In the genomic region with DNA sequence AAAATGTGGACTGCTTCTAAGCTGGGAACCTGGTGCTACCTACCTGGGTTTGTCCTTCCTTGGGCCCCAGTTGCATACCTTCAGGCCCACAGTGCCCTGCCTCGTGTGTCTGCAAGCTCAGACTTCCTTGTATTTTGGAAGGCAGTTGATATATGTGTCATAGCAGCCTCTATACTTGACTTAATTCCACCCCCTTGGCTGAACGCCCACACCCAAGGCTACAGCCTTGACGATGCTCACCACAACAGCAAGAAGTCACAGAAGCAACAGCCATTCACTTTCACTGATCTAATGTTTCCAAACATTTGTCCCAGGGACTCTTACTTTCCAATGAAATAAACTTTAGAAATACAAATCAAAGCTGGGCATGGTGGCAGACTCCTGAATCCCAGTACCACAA, we compare ENCODE assay signal across 18 mouse cellular contexts.
DNase-seq lines count a peak whose midpoint lies in the region; TF ChIP-seq lines count a peak whose summit lies in the region.
"Had no signal": no experiment of that assay in that cellular context is flagged by ENCODE, and none has a peak within 500 bp of the region (broad histone marks: within the 10 kb centered on the region; RNA-seq: fewer than 3 reads in every experiment).

No protein-coding gene starts in this region.

- no peak overlapping the region for H3K4me3 ChIP-seq in MEL (ENCODE audit: control insufficient read depth in 1 of 2, insufficient read depth in 1 of 2, low read depth in 2 of 2, low read length in 2 of 2)
- no peak overlapping the region for H3K4me3 ChIP-seq in heart, embryonic 10.5 days
- H3K4me3 ChIP-seq: embryonic facial prominence, embryonic 13.5 days; heart, embryonic 13.5 days; limb, embryonic 13.5 days; liver, embryonic 15.5 days; neural tube, embryonic 15.5 days had no signal

- no peak for TF ChIP-seq POLR2A in MEL (IDR thresholded peaks at IDR 0.05; ENCODE audit: control insufficient read depth in 1 of 2, insufficient read depth in 1 of 2, low read depth in 1 of 2, low read length in 2 of 2, poor library complexity in 1 of 2)

- H3K27me3 ChIP-seq in MEL (ENCODE audit: control insufficient read depth in 1 of 2, insufficient read depth in 2 of 2, low read length in 2 of 2) = 0 out of 4 replicates have a peak, but pooled peaks cover 0 to under 1% of the 10 kb centered on the region in 2 experiments
- H3K27me3 ChIP-seq in heart, embryonic 10.5 days (ENCODE audit: insufficient read depth, poor library complexity, severe bottlenecking) = peaks cover 3% of the 10 kb centered on the region; the same call in 1 of the 2 replicates
- H3K27me3 ChIP-seq: embryonic facial prominence, embryonic 13.5 days; limb, embryonic 13.5 days; liver, embryonic 15.5 days; neural tube, embryonic 15.5 days had no signal

- H3K4me1 ChIP-seq in MEL (ENCODE audit: control insufficient read depth in 1 of 2, insufficient read depth in 2 of 2, low read length in 2 of 2) = no peaks in the 10 kb centered on the region
- no peaks in the 10 kb centered on the region for H3K4me1 ChIP-seq in heart, embryonic 10.5 days
- H3K4me1 ChIP-seq: embryonic facial prominence, embryonic 13.5 days; heart, embryonic 13.5 days; limb, embryonic 13.5 days; liver, embryonic 15.5 days had no signal

- no peak for TF ChIP-seq RAD21 in MEL (IDR thresholded peaks at IDR 0.05; ENCODE audit: low read depth, low read length)

- H3K79me2 ChIP-seq in MEL (ENCODE audit: control insufficient read depth, insufficient read depth, low read length, poor library complexity) = no peaks in the 10 kb centered on the region

- H3K9me3 ChIP-seq in MEL (replicated peaks; ENCODE audit: insufficient read depth, low read length) = no peaks in the 10 kb centered on the region
- no peaks in the 10 kb centered on the region for H3K9me3 ChIP-seq in heart, embryonic 10.5 days
- H3K9me3 ChIP-seq: embryonic facial prominence, embryonic 13.5 days; heart, embryonic 13.5 days; limb, embryonic 13.5 days; liver, embryonic 15.5 days; neural tube, embryonic 15.5 days had no signal

- H3K36me3 ChIP-seq in MEL (ENCODE audit: control insufficient read depth in 1 of 2, insufficient read depth in 2 of 2, low read length in 2 of 2) = no peaks in the 10 kb centered on the region
- no peaks in the 10 kb centered on the region for H3K36me3 ChIP-seq in heart, embryonic 10.5 days
- H3K36me3 ChIP-seq: embryonic facial prominence, embryonic 13.5 days; heart, embryonic 13.5 days; limb, embryonic 13.5 days; liver, embryonic 15.5 days; neural tube, embryonic 15.5 days had no signal

- H3K27ac ChIP-seq in MEL (ENCODE audit: control insufficient read depth, low read depth, low read length) = no peak overlapping the region
- no peak overlapping the region for H3K27ac ChIP-seq in heart, embryonic 10.5 days
- H3K27ac ChIP-seq: embryonic facial prominence, embryonic 13.5 days; heart, embryonic 13.5 days; limb, embryonic 13.5 days; liver, embryonic 15.5 days had no signal

- TF ChIP-seq EP300 in MEL (IDR thresholded peaks at IDR 0.05; ENCODE audit: low read depth in 1 of 2, low read length in 2 of 2) = no peak

- no peak overlapping the region for H3K9ac ChIP-seq in MEL (ENCODE audit: control insufficient read depth, low read depth, low read length, poor library complexity, severe bottlenecking)
- H3K9ac ChIP-seq: embryonic facial prominence, embryonic 13.5 days; heart, embryonic 13.5 days; limb, embryonic 13.5 days; liver, embryonic 15.5 days; neural tube, embryonic 15.5 days had no signal

- 70% methylated on average over 3 of the region's 3 CpGs for WGBS in heart, embryonic 10.5 days

- DNase-seq in left cerebral cortex, adult 18-20 months (ENCODE audit: low spot score in 2 of 2) = peak; percentile 26 to 42
- DNase-seq in left cerebral cortex, adult 11 months (ENCODE audit: low spot score) = no peak
- DNase-seq in 3T3-L1 (ENCODE audit: low read depth, low spot score) (peak; percentile 43), MEL (ENCODE audit: low read depth, low spot score) (peak; percentile 2)
- peak; percentile 94 for DNase-seq in adrenal gland, postnatal 14 days
- DNase-seq in layer of hippocampus, adult 18-20 months (ENCODE audit: low spot score in 2 of 2) = no peak
- no peak for DNase-seq in heart, embryonic 10.5 days (ENCODE audit: low spot score)
- DNase-seq: heart, postnatal 4 days; kidney, adult 18-20 months; kidney, postnatal 25 days; layer of hippocampus, adult 9-11 months; spleen, adult 18-20 months; thymus, adult 18-20 months had no signal

- no peak for TF ChIP-seq CTCF in MEL (IDR thresholded peaks at IDR 0.05 in 2 of 3, conservative IDR thresholded peaks at IDR 0.05 in 1 of 3; ENCODE audit: control insufficient read depth in 1 of 3, insufficient read depth in 1 of 3, low read depth in 2 of 3, low read length in 3 of 3, poor library complexity in 1 of 3, severe bottlenecking in 1 of 3)

TF ChIP-seq in MEL, 35 proteins besides CTCF, POLR2A, EP300 and RAD21:
- TF ChIP-seq USF2 (IDR thresholded peaks at IDR 0.05; ENCODE audit: borderline replicate concordance in 1 of 2, insufficient read depth in 1 of 2, low read depth in 1 of 2, low read length in 2 of 2) (no peak), ETS1 (IDR thresholded peaks at IDR 0.05; ENCODE audit: low read depth, low read length) (no peak), MEF2A (IDR thresholded peaks at IDR 0.05; ENCODE audit: extremely low read depth, insufficient replicate concordance, low read depth, low read length, poor library complexity, severe bottlenecking) (no peak), TCF12 (IDR thresholded peaks at IDR 0.05; ENCODE audit: low read depth, low read length) (no peak), MYC (IDR thresholded peaks at IDR 0.05; ENCODE audit: low read depth, low read length) (no peak), UBTF (IDR thresholded peaks at IDR 0.05; ENCODE audit: borderline replicate concordance, insufficient read depth, low read depth, low read length) (no peak), ZNF384 (IDR thresholded peaks at IDR 0.05; ENCODE audit: low read depth, low read length) (no peak), ZC3H11A (IDR thresholded peaks at IDR 0.05; ENCODE audit: low read depth, low read length) (no peak), MAFK (IDR thresholded peaks at IDR 0.05; ENCODE audit: borderline replicate concordance, low read depth, low read length) (no peak)

Comparison
In these comparisons a context has a peak if more than half of its experiments do, and no peak if none do; other contexts are left out.
1. DNase-seq: peak in left cerebral cortex, adult 18-20 months (2 of 2), 3T3-L1 (single experiment), MEL (single experiment) and adrenal gland, postnatal 14 days (single experiment); none in left cerebral cortex, adult 11 months (single experiment), layer of hippocampus, adult 18-20 months (0 of 2) and heart, embryonic 10.5 days (single experiment).